Mouse (Mus musculus) brain, embryonic 18.5 days (tissue): Measurements from ENCODE around the gene Mgll.
A peak's percentile ranks its signal among the peaks of the same experiment; 100 is the strongest.

ENCODE experiments used
- DNase-seq: peaks from one replicate; pipeline ENCODE4 v3.0.0-alpha.2; 2012; ENCODE audit warnings: low read depth, low spot score

Mgll gene

DNA sequence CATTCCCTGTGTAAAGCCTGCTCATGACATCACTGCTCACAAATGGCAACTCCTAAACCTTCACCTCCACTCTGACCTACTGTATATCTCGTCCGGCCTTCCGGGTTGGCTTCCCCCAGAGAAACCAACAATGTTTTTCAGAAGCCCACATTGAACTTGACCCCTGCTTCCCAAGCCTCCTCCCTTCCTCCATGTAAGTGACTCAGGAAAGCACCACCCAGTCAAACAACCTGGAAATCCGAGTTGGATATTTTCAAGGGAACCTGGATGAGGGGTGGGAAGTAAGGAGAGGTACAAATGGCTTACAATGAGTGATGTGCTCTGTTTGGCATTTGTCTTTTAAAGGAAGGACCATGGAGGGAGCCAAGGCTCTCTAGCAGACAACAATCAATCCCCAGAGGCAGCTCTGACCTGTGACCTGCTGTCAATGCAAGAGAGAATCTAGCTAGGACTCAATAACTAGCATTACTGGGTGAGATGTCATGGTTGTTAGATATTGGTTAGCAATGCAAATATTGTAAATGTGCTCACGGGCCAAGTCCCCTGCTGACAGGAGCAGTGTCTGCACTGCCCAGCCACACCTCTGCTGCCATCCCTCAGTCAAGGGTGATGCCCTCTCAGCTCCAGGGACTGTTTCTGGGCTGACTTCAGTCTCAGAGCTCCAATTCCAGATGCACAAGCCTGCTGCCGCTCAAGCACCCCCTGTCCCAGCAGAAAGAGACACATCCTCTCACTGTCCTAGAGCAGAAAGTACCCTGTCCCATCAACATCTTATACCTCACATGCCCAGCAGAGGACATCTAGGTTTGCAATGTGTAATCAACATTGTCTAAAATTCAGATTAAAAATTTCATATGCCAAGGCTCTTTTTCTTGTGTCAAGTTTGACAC lies 6.8 kb upstream of the Mgll start:
- DNase-seq = no peak

DNA sequence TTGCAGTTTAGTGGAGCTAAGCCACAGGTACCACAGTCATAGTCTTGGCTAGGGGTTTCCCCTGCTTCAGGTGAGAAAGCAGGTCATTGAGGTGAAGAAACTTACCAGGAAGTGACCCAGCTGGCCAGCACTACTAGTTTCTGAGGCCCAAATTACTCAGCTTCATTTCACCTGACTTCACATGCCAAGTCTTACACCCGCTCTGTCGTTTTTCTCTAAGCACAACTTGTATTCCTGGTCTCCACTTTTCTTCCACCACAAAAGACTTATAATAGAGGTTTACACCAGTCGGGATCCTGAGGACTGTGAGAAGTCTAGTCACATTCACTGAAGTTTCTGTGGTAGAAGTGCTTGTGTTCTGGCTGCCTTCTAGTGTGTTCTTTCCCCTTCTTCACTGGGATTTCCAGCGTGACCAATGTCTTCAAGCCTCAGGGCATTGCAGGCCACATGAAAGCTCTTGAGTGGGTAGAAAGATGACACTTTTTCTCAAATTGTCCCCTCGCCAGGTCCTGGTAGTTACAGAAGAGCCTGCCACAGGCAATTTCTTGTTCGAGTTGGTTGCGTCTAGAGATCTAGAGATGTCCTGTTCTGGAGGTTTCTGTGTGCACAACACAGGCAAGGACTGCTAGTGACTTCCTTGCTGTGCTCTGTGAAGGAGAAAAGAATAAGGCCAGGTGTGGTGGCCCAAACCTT lies 6.0 kb upstream of the Mgll start:
- DNase-seq = no peak

DNA sequence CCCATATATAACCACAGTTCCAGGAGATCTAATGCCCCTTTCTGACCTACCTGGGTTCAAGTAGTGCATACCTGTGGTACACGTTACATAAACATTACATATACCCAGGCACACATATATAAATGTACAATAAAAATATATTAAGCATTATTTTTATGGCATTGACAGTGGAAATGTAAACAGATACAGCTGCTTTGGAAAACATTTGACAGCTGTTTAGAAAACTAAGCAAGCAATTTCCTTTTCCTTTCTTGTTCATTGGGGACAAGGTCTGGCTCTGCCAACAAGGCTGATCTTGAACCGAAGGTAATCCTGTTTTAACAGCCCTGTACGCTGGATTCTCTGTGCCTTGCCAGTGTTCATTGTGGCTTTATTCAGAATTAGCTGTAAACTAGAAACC lies 3.2 kb upstream of the Mgll start:
- DNase-seq = no peak

DNA sequence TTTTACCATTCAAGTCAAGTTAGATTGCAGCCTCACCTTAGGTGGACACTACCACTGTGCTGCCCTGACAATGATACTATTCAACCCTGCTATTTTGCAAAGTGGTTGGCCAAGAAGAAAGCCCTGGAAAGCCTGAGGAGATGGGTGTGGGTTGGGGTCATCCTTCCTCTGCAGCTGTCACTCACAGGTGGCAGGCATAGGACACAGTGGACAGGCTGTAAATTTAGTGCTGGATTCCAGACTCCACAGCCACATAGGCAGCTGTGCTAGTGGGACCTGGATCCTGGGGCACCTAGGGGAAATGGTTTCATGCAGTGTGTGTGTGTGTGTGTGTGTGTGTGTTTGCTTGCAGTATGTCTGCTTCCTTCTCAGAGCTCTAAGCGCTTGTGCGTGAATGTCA lies 1.3 kb upstream of the Mgll start:
- DNase-seq = no peak

DNA sequence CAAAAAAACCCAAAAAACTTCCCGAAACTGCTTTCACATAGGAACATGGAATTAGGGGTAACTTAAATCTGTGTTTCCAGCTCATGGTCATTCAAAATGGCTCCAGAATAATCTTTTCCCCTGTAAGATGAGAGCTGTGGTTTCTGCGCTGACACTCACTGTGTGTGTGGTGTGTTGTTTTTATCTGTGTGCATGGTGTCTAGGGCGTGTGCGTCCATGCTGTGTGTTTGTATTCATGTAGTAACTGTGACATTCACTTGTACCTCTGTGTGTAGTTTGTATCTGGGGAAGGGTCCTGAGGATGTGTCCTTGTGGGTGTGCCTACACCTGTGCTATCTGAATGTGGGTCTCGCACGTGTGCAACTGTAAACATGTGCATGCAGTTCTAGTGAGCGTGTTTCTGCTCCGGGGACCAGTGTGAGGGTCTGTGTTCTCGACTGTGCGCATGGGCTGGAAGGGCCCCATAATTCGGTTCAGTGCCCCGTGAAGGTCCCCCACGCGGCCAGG lies 353 bp upstream of the Mgll start:
- no peak for DNase-seq

DNA sequence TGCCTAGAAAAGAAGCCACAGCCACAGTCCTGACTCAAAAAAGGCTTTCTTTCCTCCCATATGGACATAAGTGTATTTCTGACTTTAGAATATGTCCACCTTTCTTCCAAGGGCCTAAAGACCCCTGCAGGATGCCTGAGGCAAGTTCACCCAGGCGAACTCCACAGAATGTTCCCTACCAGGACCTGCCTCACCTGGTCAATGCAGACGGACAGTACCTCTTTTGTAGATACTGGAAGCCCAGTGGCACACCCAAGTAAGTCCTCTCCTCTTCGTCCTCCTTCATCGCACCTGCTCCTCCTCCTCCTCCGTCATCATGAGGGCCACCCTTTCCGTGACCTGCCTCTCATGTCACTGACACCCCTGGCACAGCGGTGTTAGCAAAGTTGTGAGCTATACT lies 1.4 kb downstream of the Mgll start:
- no peak for DNase-seq

DNA sequence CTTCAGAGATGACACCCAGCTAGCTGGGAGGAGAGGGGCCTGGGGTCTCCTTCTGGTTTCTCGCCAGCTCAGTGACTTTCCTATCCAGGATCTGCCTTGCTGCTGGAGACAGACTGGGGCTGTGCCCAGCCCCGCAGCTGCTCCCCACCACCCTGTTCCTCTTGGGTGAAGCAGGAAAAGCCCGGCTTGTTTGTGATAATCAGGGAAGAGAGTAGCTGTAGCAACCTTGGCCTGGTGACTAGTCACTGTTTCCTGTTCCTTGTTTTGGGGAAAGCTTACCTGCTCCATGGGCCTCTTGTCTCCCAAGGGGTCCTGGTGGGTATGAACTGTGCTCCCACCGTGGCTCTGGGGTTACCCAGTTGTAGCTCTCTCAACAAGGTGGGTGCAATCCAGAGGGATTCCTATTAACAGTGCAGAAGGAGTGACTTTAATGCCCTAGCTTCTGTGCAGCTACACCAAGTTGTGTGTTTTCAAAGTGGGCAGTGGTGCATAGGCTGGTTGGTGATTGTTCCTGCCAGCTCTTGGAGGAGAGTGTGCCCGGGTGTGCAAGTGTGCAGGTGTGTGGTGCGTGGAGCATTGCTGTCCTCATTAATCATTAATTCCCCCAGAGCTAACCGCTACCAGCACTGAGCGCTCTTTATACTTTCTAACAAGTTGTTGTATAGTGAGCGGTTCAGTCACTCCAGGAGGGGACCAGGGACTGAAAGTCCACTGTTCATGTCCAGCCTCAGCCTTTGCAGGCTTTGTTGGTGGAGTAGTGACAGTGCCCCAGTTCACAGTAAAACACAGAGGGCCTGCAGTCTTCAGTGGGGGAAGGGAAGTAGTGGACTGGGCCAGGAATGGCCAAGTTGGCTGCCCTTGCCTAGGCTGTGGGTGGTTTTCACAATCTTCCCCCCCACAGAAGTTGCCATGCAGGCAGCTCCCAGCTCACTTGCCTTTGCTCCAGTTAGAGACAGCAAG lies 2.3 kb downstream of the Mgll start:
- DNase-seq = peak; percentile 18

DNA sequence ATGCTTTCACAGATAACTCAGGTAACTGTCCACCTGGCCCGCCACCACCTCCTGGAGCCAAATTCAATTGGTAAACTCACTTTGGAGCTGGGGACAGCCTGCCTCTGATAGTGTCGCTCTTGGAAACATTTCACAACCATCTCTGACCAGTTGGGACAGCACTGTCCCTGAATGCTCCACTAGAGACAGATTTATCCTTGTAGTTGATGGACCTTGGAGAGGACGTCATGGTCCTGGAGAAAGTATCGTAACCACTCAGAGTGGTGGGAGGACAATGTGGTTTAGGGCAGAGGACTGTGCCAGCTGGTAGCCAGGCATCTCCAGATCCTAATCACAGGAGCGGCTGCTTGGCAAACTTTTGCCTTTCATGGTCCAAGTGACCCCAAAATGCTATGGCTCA lies 3.3 kb downstream of the Mgll start:
- DNase-seq = no peak

DNA sequence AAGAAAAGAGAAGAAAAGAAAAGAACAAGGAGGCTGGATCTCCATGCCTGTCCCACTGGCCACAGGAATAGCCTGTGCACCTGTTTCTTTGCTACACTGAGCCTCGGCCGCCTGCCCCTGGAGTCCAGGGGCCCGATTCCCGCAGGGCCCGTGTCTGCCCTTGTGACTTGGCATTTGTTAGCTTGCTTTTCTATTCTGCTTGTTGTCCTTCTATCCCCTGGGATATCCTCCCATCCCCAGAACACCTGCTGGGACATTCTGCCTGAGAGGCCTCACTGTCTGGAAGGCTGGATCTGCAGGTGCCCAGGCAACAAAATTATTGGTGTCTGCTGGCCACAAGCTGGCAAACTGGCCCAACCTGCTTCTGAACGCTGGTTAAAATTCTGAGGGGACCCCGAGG lies 3.8 kb downstream of the Mgll start:
- DNase-seq = no peak

DNA sequence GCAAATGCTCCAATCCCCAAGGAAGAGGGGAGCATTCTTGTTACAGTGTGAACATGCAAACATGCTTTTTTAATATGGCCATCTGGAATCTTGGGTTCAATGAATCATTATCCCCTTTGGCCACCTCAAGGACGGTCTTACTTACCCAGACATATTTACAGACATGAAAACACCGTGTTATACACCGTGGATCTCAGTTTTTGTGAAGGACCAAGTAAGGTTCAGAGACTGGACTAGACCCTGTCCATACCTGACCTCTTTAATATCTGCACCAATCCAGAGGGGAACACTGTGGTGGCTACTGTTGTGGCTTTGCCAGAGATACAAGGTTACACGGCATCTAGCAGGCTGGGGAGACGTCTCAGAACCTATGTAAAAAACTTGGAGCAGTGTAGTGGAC lies 4.3 kb downstream of the Mgll start:
- DNase-seq = no peak

DNA sequence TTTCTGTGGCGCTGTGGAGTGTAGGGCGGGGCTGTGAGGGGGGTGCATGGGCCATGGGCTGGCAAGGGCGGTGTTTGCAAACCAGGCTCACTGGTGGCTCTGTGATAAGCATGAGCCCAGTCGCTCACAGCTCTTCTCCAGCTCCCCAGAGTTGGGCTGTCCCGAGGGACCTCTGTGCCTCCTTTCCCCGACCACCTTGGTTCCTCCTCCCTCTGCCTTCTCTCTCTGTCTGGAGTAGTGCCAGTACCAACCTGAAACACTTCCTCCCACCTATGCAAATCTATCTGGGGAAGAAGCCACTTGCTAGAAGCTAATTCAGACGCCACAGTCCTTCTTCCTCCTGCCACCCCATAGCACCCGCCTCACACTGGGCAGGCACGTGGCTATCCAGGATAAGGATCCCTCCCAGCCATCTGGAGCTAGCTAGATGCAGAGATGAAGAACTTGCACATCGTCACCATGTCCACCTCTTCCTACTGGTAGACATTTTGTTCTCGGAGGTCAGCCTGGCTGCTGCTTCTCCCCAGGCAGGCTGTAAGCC lies 7.1 kb downstream of the Mgll start:
- DNase-seq = no peak

DNA sequence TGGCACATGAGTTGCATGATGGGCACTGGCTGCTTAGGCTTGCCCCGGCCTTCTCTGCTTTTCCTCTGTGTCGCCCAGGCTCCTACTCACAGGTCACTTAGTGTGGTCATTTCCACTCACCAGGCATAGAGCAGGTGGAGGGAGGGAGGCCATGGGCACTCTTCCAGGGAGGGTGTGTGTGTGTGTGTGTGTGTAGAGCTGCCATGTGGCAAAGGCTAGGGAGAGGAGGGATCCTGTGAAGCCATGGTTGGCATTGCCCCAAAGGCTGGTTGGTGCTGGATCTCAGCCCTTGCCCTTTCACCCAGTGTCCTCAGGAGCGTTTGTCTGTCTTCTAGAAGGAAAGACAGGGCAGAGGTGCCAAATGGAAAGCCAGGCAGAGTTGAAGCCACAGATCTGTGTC lies 7.8 kb downstream of the Mgll start:
- DNase-seq = no peak

DNA sequence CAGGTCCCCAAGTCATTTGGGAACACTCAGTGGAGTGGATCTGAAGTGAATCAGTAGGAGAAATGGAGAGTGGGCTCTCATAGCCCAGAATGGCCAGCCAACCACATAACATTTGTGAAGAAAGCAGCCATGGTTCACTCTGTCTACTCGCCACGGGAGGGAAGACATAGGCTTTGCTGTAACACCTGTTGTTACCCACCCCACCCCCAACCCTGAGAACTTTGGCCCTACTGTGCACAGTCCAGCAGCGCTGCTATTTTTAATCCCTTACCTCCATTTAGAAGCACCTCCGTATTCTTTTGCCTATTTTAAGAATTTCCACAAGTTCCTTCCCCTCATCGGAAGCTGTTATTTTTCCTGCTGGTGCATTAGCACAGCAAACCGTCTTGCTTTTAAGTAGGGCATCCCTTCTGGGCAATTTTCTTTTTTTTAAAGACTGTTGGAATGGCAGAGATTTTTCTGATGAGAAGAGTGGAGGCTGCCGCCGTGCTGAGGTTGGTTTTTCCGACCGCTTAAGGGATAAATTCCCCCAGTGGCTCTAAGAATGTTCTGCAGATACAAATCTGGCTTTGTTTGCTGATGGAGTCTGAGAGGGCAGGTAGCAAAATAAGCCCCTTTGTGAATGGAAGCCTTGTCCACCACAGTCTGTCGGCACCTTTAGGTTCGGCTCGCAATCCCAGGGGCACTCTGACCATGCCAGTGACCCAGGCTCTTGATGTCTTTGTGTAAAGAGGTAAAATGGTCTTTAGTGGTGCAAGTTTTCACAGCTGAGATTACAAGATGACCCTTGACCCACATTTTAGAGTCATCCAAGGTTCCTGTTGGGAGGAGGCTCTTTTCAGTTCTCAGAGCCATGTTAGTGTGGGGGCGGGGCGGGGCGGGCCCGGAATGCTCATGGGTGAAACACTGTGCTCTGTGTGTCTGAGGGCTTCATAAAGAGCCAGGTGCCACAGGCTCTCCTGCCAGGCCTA lies 8.7 kb downstream of the Mgll start:
- no peak for DNase-seq

DNA sequence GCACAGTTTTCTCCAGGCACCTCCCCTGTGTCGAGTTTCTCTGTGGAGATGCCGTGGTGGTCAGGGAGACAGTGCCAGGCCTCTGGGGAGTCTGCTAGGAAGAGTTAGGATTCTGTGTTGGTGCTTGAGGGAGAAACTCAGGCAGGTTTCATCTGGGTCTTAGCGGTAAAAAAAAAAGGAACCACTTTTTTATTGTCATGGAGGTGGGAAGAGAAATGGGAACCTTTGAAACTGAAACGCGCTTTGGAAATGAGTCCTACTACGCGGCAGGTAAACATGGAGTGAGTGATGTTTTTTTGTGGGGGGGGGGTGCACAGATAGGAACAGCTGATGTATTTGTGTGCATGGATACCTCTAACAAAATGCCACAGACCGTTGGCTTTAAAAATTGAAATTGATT lies 12.1 kb downstream of the Mgll start:
- no peak for DNase-seq

DNA sequence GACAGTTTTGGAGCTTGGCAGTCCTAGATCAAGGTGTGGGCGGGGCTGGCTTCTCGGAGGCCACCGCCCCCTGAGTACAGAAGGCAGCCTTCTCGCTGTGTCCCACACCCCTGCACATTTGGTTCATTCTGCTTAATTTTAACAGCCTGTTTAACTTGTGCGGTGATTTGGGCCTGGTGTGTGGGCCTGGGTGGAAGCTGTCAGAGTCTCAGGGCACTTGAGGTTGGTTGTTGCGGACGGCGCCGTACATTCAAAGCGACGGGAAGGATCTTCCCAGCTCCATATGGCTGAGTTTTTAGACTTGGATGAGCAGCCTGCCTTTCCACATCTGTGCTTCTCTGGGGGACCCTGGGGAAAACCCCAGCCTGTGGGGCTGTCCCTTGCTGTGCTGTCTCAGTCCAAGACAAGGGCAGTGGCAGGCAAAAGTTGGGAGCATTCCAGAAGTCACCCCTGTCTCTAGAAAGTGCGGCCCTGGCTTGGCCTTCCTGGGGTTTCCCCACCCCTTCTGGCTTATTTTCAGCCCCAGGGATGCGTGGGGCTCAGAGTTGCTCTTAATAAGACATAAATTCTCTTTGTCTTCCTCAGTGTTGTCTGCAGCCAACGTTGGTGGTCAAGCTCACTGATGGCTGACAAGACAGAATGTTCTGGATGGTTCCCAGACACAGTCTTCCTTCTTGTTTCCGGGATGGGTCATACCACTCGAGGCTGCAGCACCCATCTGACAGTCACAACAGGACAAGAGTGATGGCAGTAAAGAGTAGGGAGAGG lies 12.7 kb downstream of the Mgll start:
- no peak for DNase-seq

DNA sequence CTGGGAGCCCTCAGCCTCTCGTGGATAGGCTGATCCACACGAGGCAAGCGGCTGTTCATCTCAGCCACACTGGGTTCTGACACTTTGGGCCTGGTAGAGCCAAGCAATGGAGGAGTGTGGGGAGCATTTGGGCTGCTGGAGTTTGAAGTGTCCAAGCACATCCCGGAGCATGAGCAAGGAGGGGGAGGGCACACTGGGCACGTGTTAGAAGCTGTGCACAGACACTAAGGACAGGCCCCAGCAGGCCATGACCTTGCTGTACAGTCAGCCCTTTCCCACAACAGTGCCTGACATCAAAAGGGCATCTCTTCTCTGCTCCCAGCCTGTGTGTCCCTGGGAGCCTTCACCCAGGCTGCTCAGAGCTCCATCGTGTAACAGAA lies 13.3 kb downstream of the Mgll start:
- no peak for DNase-seq

DNA sequence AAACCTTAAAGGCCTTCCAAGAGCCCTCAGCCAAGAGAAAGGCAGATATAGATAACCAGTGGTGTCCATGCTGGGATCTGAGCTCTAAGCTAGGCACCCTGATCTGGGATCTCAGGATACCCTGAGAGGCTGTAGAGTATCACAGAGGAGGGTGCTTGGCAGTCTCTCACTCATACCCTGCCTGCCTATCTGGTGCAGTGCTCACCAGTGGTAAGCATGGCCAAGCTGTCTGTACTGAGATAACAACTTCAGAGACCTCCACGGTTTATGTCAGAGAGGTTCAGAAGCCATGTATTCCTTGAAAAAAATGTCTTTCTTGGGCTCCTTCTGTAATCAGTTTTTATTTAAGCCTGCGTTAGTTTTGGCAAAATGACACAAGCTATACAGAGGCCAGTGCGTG lies 16.8 kb downstream of the Mgll start:
- no peak for DNase-seq

DNA sequence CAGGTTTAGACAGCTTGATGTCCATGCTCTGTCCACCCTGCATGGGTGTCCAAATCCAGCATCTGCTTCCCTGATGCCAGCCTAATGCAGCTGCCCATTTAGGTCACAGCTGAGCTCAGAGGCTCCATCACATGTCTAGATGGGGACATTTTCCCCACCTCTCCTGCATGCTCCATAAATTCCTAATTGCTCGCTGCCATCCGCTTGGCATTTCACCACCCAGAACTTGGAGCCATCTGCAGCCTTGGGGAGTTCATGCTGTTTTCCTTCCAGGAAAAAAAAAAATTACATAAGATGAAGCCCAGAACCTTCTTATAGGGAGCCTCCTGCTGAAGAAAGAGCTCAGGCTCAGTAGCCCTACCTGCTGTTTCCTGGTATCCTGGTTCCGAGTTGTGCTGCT lies 17.6 kb downstream of the Mgll start:
- no peak for DNase-seq

DNA sequence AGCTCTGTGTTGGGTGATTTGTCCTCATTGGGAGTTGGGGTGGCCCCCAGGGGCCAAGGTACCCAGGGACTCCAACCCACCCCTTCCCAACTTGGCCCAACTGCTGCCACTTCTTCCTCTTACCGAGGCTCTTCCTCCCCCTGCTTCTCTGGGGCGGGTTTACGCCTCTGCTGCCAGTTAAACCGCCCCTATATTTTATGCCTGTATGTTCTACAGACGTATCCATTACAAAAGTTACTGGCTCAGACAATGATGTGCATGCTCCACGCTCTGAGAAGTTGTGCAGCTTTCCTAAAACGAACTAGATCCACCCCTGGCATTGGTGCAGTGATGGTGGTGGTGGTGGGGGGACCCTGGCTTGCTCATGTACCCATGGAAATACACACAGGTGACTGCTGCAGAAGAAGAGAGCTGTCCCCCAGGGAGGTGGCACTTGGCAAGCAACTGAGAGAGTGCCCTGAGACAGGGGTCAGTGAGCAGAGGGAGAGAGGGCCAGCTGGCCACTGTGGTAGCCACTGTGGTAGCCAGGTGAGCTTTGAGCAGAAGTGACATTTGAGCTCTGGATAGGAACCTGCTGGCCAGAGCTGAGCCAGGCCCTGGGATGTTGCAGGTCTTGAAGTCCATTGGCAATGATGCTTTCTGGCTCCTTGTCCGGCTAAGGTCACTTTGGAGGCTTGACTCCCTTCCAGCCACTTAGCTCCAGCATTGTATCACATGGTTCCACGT lies 18.2 kb downstream of the Mgll start:
- no peak for DNase-seq
